Mouse (Mus musculus) midbrain, embryonic 11.5 days (tissue): Measurements from ENCODE around the gene Gm49366. TPM values are rescaled to one million over a fixed set of nuclear protein-coding genes. Genes with fewer than 3 reads are reported as not detected.
"Not testable (repeated sequence)": the region's sequence is repeated elsewhere in the genome, so short reads cannot be mapped to it uniquely, and the experiment has no call there.

Experiments
- ATAC-seq: fragments of 200-750 bp; cut with Nextera tagmentation; 2 replicates; pipeline ENCODE4 v1.8.0; 2017; ENCODE audit warnings: moderate TSS enrichment, moderate library complexity; ENCODE audit not compliant: low FRiP score
- DNase-seq: peaks from one replicate; pipeline ENCODE4 v3.0.0; 2015; ENCODE audit warnings: low spot score; ENCODE audit errors: missing footprints
- H3K27ac ChIP-seq: fragments of 300-500 bp; sonication (generic); 2 replicates; pipeline ENCODE4 v1.5.1; 2014; ENCODE audit warnings: low read depth, low read length
- H3K27me3 ChIP-seq: fragments of 300-500 bp; sonication (generic); 2 replicates; pipeline ENCODE4 v1.6.1; 2014; ENCODE audit warnings: mild to moderate bottlenecking, low read length, moderate library complexity, mixed read lengths; ENCODE audit not compliant: control insufficient read depth, insufficient read depth
- H3K36me3 ChIP-seq: fragments of 300-500 bp; sonication (generic); 2 replicates; pipeline ENCODE4 v1.6.1; 2014; ENCODE audit warnings: mild to moderate bottlenecking, low read length, moderate library complexity, mixed read lengths; ENCODE audit not compliant: control insufficient read depth, insufficient read depth
- H3K4me1 ChIP-seq: fragments of 300-500 bp; sonication (generic); 2 replicates; pipeline ENCODE4 v1.6.1; 2014; ENCODE audit warnings: low read length; ENCODE audit not compliant: control insufficient read depth, insufficient read depth
- H3K4me2 ChIP-seq: fragments of 300-500 bp; sonication (generic); 2 replicates; pipeline ENCODE4 v1.6.1; 2014; ENCODE audit warnings: mild to moderate bottlenecking, moderate library complexity
- H3K4me3 ChIP-seq: fragments of 300-500 bp; sonication (generic); 2 replicates; pipeline ENCODE4 v1.5.1; 2014; ENCODE audit warnings: low read depth, low read length
- H3K9ac ChIP-seq: fragments of 300-500 bp; sonication (generic); 2 replicates; pipeline ENCODE4 v1.6.1; 2014; ENCODE audit warnings: low read length
- H3K9me3 ChIP-seq: fragments of 300-500 bp; sonication (generic); 2 replicates; pipeline ENCODE4 v1.6.1; 2016; ENCODE audit warnings: low read length; ENCODE audit not compliant: control insufficient read depth
- WGBS: fragments of 180-500 bp; shearing (Covaris S2); extraction: QIAGEN DNeasy Blood & Tissue Kit; methylation state at CpG from one replicate; pipeline ENCODE4 v1.1.7; 2014; 5-methylcytosine and 5-hydroxymethylcytosine counted together
- polyA plus RNA-seq: library from polyadenylated mRNA; unstranded; fragments of >200 nt; fragmentation: Nextera tagmentation; extraction: Ambion mirVana; gene quantifications from 2 replicates; pipeline ENCODE4 v1.2.1, GENCODE M21; 2014

The Gm49366 gene
- polyA plus RNA-seq, 1 experiment from 2014 or later, result not detected

- H3K4me1 ChIP-seq, result no peaks in the 10 kb centered on the region
- no peaks in the 10 kb centered on the region for H3K27me3 ChIP-seq
- DNase-seq (no peak), ATAC-seq (no peak)
- H3K36me3 ChIP-seq, result no peaks in the 10 kb centered on the region
- H3K27ac ChIP-seq, result no peak overlapping the region
- H3K9ac ChIP-seq, result no peak overlapping the region
- H3K4me3 ChIP-seq, result no peak overlapping the region
- no peak overlapping the region for H3K4me2 ChIP-seq
- WGBS, result 74% methylated on average over 7 of the region's 7 CpGs
- H3K9me3 ChIP-seq, result no peaks in the 10 kb centered on the region
Measured at GRCm38 (mm10) chr12:84025888-84026287, 12.8 kb upstream of the Gm49366 start.

DNA sequence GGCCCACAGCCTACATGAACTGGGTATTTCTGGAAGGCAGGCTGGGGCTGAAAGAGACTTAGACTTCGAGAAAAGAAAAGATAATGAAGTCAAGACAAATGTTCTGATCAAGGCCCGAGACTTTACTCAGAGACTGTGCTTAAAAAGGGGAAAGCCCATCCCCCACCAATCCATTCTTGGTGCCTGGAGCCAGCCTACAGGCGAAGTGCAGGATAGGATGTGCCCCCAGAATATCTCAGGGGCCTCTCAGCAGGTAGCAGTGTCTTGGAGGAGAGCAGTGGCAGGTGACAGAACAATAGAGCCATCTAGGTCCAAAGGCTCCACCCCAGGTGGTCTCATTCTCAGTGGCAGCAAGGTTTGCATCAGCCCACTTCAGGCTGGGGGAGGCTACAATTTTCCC is 10.4 kb upstream of the Gm49366 start:
- WGBS, result 53% methylated on average over 3 of the region's 3 CpGs
- not testable (repeated sequence) for H3K9me3 ChIP-seq

DNA sequence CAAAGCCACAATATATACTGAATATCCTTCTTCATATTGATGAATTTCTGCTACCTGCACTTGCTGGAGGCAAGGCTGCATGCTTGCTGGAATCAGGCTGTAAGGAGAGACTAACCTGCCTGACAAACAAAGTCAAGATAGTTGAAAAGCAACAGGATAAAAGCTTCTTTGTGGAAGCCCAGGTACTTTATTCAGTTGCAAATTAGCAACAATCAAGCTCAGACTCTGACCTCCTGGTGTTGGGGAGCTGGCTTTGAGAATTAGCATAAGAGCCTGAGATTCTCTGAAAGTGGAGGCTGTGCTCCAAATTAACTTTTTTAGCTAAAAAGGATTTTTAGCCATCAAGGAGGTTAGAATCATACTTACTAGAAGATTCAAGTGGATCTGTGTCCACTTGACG is 9.7 kb upstream of the Gm49366 start:
- DNase-seq, H3K4me2 ChIP-seq, H3K27me3 ChIP-seq, H3K4me1 ChIP-seq, H3K9me3 ChIP-seq, H3K4me3 ChIP-seq, H3K9ac ChIP-seq, ATAC-seq, H3K36me3 ChIP-seq, H3K27ac ChIP-seq: not testable (repeated sequence)
- WGBS, result 83% methylated on average over 1 of the region's 1 CpGs

More for the DNA sequence above, 10.4 kb upstream of the Gm49366 start:
- not testable (repeated sequence) for H3K4me1 ChIP-seq, H3K9ac ChIP-seq, H3K27ac ChIP-seq, DNase-seq, H3K36me3 ChIP-seq, H3K27me3 ChIP-seq, H3K4me3 ChIP-seq, H3K4me2 ChIP-seq, ATAC-seq

DNA sequence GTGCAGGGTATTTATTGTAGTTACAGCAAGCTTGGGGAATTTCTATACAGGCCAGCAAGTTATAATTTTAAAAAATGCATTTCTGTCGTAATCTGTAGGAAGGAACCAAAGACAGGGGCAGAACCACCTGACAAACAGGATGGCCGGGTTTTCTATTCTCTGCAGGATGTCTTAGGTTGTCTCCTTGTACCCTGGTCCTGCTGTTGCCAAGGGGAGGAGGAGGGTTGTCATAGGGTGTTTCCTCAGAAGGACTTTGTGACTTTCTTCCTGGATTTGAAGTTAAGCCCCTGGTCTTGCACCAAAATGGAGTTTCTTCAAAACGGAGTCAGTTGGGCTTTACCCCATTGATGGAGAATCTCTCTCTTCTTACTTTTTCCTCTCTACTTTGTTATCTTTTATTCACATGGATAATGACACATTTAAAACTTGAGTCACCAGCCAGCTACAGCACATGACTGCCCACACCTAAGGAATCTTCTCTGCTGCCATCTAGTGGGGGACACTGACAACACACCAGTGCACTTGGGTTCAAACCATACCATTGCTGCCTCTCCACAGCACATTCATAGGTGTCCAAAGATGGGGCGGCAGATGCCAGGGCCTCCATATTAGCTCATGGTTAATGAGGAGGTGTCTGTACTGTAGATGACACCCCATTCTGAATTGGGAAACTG is 7.9 kb upstream of the Gm49366 start:
- Histone ChIP-seq H3K4me3 (no peak overlapping the region), H3K36me3 (no peaks in the 10 kb centered on the region), H3K27ac (no peak overlapping the region), H3K4me1 (no peaks in the 10 kb centered on the region), H3K9me3 (no peaks in the 10 kb centered on the region), H3K27me3 (no peaks in the 10 kb centered on the region), H3K4me2 (no peak overlapping the region), H3K9ac (no peak overlapping the region)
- peak; percentile 97 for DNase-seq
- ATAC-seq, result 0 out of 2 replicates have a peak, but pooled peaks have one; percentile 57
- 66% methylated on average over 4 of the region's 4 CpGs for WGBS

DNA sequence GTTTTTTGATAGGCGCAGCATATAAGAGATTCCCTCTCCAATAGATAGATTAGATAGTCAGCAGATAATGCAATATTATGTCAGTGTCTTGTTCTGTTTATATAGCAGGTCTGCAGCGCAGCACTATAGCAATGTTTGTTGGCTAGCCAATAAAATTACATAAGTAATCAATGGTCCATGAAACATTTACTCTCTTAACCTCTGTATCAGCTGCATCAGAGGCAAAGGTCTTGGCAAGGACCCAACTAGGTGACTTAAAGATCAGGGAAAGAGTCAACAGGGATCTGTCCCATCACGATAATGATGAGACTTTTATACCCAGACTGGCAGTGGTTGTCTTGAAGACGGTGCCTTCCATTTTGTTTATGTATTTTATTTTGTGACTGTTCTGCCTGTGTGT is 5.9 kb upstream of the Gm49366 start:
- Histone ChIP-seq H3K4me1 (no peaks in the 10 kb centered on the region), H3K4me3 (no peak overlapping the region), H3K9me3 (no peaks in the 10 kb centered on the region), H3K4me2 (no peak overlapping the region), H3K27me3 (no peaks in the 10 kb centered on the region), H3K36me3 (no peaks in the 10 kb centered on the region), H3K27ac (no peak overlapping the region), H3K9ac (no peak overlapping the region)
- ATAC-seq, result no peak
- no peak for DNase-seq
- 92% methylated on average over 4 of the region's 4 CpGs for WGBS

DNA sequence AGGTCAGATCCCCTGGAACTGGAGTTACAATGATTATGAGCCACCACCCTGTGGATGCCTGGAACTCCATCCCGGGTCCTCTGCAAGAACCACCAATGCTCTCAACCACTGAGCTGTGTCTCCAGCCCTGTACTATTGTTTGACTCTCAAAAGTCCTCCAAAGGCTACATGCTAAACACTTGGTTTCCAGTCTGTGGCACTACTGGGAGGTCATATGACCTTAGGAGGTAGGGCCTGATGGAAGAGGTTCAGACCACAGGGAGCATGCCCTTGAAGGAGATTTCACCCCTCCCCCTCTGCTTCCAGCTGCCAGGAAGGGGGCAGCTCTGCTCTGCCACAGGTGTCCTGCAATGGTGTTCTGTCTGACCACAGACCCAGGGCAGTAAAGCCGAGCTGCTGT is 5.4 kb upstream of the Gm49366 start:
- not testable (repeated sequence) for H3K4me3 ChIP-seq, H3K9ac ChIP-seq, H3K27me3 ChIP-seq, H3K4me1 ChIP-seq, H3K4me2 ChIP-seq, H3K9me3 ChIP-seq, ATAC-seq, H3K27ac ChIP-seq, DNase-seq, H3K36me3 ChIP-seq
- 78% methylated on average over 2 of the region's 2 CpGs for WGBS

DNA sequence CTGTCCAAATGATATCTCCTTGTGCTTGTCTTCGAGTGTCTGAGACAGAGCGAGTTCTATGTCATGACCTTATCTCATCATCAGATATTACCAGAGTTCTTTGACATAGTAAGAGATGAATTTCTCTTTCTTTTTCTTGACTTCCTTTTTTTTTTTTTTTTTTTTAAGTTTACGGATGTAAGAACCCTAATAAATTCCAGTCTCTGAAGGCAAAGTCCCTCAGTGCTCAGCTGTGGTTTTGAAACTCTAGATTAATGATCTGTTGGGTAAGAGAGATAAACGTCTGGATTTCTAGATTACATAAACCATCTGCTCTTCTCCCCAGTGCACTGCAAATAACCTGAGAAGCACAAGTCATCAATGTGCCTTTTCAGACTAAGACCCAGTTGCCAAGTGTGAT is 4.6 kb upstream of the Gm49366 start:
- H3K4me3 ChIP-seq, result no peak overlapping the region
- ATAC-seq (no peak), DNase-seq (no peak)
- H3K9ac ChIP-seq, result no peak overlapping the region
- H3K27ac ChIP-seq, result no peak overlapping the region
- no peaks in the 10 kb centered on the region for H3K9me3 ChIP-seq
- H3K27me3 ChIP-seq, result no peaks in the 10 kb centered on the region
- no peaks in the 10 kb centered on the region for H3K4me1 ChIP-seq
- no peak overlapping the region for H3K4me2 ChIP-seq
- WGBS, result 86% methylated on average over 4 of the region's 4 CpGs
- H3K36me3 ChIP-seq, result no peaks in the 10 kb centered on the region

- H3K9ac ChIP-seq, result peak within 1 kb of the TSS; percentile 45
- peak within 1 kb of the TSS; percentile 35 for H3K4me3 ChIP-seq
- H3K27me3 ChIP-seq, ATAC-seq, H3K4me1 ChIP-seq, H3K27ac ChIP-seq, H3K36me3 ChIP-seq, H3K9me3 ChIP-seq: not testable (repeated sequence)
- peak; percentile 88 for DNase-seq
- peak within 1 kb of the TSS; percentile 51 for H3K4me2 ChIP-seq
- 13% methylated on average over 27 of the region's 32 CpGs for WGBS
Measured at GRCm38 (mm10) chr12:84038241-84038640, 494 bp upstream of the Gm49366 start, which contains the start of gene Acot4. TSS of gene Acot4 (plus strand) at chr12:84038379.

DNA sequence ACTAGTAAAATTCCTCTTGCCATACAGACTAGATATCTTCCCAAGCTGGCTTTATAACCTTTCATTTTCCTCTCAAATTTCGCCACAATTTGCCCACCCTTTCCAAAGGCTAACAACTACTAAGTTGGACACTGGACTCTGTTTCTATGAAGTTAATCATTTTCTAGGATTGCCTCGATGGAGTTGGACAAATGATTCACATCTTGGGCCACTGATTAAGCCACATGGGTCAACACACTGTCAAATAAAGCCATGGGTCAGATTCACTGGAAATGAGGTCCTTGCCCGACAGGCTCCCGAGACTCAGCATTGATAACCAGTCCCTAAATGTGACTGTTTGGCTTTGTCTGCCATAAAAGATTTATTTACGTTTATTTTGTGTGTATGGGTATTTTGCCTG is 3.5 kb downstream of the Gm49366 start:
- no peak for DNase-seq
- H3K36me3 ChIP-seq, result no peaks in the 10 kb centered on the region
- no peak overlapping the region for H3K27ac ChIP-seq
- H3K4me2 ChIP-seq, result no peak overlapping the region
- H3K4me1 ChIP-seq, result no peaks in the 10 kb centered on the region
- H3K9me3 ChIP-seq, result peaks cover 5% of the 10 kb centered on the region; the same call in 1 of the 2 replicates
- no peak for ATAC-seq
- 85% methylated on average over 5 of the region's 5 CpGs for WGBS
- no peaks in the 10 kb centered on the region for H3K27me3 ChIP-seq
- H3K9ac ChIP-seq, result no peak overlapping the region
- no peak overlapping the region for H3K4me3 ChIP-seq
